Comparison of ENCODE assay signal across 14 mouse cellular contexts in the genomic region with DNA sequence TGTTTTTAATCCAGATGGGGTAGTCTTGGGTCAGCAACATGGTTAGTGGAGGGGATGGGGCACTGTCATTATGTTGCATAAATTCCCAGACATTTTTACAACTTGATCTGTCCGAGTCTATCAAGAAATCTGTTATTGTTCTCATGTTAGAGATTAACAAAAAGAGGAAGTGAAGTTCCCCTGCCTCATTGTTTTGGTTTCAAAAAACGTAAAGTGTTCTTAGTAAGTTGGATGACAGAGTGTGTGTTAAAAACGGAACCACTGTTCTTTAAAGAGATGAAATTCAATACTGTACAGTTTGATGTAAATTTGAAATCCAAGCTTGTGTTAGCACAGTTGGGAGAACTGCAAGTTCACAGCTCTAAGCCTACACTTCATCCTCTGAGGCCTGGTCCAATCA.
"Had no signal": no experiment of that assay in that cellular context is flagged by ENCODE, and none has a peak within 500 bp of the region (broad histone marks: within the 10 kb centered on the region; RNA-seq: fewer than 3 reads in every experiment).

No protein-coding gene starts in this region.

- DNase-seq: kidney, postnatal 25 days; layer of hippocampus, adult 9-11 months; layer of hippocampus, postnatal 36 days; lung, postnatal 14 days; midbrain, embryonic 14.5 days; retina, postnatal 1 day; right cerebral cortex, postnatal 14 days; thymus, postnatal 36 days had no signal

- H3K36me3 ChIP-seq: kidney, embryonic 15.5 days; limb, embryonic 15.5 days; liver, embryonic 12.5 days; lung, embryonic 15.5 days; neural tube, embryonic 12.5 days had no signal

- H3K9me3 ChIP-seq: kidney, embryonic 15.5 days; limb, embryonic 15.5 days; liver, embryonic 12.5 days; lung, embryonic 15.5 days; neural tube, embryonic 12.5 days had no signal

- H3K27me3 ChIP-seq: kidney, embryonic 15.5 days; limb, embryonic 15.5 days; liver, embryonic 12.5 days; lung, embryonic 15.5 days; neural tube, embryonic 12.5 days had no signal

- ATAC-seq: liver, embryonic 12.5 days had no signal

- H3K27ac ChIP-seq: kidney, embryonic 15.5 days; limb, embryonic 15.5 days; liver, embryonic 12.5 days; lung, embryonic 15.5 days; macrophage; neural tube, embryonic 12.5 days had no signal

- H3K4me1 ChIP-seq: kidney, embryonic 15.5 days; limb, embryonic 15.5 days; liver, embryonic 12.5 days; lung, embryonic 15.5 days; neural tube, embryonic 12.5 days had no signal

- H3K9ac ChIP-seq: kidney, embryonic 15.5 days; limb, embryonic 15.5 days; liver, embryonic 12.5 days; lung, embryonic 15.5 days; neural tube, embryonic 12.5 days had no signal

- H3K4me3 ChIP-seq: kidney, embryonic 15.5 days; limb, embryonic 15.5 days; liver, embryonic 12.5 days; lung, embryonic 15.5 days; neural tube, embryonic 12.5 days had no signal

- H3K4me2 ChIP-seq: kidney, embryonic 15.5 days; limb, embryonic 15.5 days; liver, embryonic 12.5 days; lung, embryonic 15.5 days; neural tube, embryonic 12.5 days had no signal
